Mouse (Mus musculus) CD4-positive, CD25-positive, alpha-beta regulatory T cell, adult 2 months (primary cell): ENCODE data around the gene Sgca.

Experiments
- DNase-seq: peaks from one replicate; pipeline ENCODE4 v3.0.0-alpha.2; 2012; ENCODE audit warnings: low read depth, low spot score

Gene Sgca

DNA sequence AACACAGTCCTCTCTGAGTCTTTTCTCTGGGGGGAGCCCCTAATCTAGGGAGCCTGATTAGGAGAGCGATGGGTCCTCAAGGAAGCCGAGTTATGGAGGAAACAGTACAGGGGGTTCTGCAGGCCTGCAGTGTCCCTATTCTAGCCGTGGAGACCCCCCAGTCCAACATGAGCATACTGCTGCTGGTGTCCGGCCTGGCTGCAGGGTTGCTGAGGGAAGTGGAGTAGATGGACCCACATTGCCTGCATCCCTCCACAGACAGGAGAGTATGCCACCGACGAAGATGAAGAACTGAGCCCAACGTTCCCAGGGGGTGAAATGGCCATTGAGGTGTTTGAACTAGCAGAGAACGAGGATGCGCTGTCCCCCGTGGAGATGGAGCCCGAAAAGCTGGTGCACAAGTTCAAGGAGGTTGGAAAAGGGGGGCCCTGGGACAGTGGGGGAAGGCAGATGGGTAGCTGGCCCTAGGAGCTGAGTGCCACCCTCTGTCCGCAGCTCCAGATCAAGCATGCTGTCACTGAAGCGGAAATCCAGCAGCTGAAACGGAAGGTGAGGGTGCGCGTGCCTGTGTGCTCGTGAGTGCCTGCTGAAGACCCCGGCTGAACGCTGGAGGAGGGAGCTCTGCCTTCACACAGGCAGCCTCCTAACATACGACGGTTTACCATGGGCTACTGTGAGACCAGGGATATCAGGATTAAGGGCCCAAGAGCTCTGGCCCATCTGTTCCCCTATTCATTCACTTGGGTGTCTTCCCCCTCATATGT lies 25.6 kb upstream of the Sgca start:
- no peak for DNase-seq

DNA sequence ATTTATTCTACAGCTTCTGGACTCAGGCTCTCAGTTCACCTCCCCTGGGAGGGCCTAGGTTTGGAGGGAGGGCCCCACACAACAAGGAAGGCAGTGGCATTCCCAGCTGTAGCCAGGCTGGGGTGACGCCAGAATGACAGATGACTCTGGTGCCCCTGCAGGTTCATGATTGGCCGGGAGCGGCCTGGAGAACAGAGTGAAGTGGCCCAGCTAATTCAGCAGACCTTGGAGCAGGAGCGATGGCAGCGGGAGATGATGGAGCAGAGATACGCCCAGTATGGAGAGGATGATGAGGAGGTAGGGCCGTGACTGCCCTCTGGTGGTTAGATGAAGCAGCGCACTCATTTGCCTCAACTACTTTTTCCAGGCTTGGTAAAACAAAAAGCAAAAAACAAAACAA lies 24.9 kb upstream of the Sgca start:
- DNase-seq = peak; percentile 85

DNA sequence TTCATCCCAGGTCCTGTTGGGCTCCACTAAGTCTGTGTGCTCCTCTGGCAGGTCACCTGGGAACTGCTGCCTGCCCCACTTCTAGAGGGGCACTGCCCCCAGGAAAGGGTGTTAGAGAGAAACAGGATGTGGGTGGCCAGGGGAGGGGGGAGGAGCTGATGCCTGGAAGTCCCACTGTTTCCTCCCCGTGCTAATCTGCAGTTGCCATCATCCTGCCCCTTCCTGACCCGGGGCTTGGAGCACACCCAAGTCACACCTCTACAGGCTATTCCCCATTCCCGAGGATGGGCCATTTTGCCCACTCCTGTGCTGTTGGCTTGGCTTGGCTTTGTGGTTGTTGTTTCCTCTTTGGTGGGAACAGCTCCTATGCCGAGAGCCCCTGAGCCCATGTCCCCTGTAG lies 24.4 kb upstream of the Sgca start:
- DNase-seq = peak; percentile 72

DNA sequence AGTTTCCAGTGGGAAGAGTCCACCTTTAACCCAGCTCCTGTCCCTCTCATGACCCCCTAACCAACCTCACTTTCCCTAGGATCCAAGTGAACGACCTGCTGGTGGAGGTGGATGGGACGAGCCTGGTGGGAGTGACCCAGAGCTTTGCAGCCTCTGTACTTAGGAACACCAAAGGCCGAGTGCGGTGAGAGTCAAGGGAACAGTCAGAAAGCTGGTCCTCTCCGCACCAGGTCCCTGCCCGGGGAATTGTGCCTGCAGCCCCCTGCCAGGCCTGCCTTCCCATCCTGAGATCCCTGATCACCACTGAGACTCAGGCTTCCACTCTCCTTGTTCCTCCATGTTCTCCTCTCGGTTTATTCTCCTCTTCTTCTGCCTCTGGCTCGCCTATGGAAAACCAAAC lies 24.0 kb upstream of the Sgca start:
- DNase-seq = no peak

- peak; percentile 77 for DNase-seq
Observed at GRCm38 (mm10) chr11:94998041-94998531, 22.0 kb upstream of the Sgca start.

DNA sequence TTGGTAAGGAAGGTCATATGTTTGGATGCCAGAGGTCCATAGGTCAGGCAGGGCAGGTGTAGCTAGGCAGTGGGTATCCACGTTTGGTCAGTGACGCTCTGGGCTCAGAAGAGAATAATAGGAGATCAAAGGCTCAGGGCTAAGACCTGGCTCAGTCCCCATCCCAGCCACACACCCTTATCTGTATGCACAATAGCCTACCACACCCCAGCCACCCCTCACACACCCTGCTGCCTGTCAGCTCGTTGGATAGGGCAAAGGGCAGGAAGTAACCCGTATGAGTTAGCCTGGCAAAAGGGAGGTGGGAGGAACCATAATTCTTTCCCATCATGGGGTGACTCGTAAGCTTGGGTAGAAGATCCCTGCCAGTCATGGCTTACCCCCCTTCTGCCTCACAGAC lies 21.5 kb upstream of the Sgca start:
- peak; percentile 43 for DNase-seq

DNA sequence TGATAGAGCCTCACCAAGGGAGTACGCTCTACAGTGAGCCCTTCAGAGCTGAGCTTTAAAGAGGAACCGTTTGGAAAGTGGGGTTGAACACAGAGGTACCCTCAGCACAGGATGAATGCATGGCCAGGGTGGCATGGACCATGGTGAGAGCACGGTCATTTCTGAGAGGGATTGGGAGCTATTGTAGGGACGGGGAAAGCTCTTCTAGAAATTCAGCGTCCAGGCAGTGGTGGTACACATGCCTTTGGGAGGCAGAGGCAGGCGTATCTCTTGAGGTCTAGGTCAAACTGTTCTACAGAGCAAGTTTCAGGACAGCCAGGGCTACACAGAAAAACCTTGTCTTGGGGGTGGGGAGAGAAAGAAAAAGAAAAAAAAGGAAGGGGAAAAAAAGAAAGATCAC lies 20.9 kb upstream of the Sgca start:
- no peak for DNase-seq

GRCm38 (mm10) chr11:94996101-94996500 lies 20.0 kb upstream of the Sgca start:
- no peak for DNase-seq

DNA sequence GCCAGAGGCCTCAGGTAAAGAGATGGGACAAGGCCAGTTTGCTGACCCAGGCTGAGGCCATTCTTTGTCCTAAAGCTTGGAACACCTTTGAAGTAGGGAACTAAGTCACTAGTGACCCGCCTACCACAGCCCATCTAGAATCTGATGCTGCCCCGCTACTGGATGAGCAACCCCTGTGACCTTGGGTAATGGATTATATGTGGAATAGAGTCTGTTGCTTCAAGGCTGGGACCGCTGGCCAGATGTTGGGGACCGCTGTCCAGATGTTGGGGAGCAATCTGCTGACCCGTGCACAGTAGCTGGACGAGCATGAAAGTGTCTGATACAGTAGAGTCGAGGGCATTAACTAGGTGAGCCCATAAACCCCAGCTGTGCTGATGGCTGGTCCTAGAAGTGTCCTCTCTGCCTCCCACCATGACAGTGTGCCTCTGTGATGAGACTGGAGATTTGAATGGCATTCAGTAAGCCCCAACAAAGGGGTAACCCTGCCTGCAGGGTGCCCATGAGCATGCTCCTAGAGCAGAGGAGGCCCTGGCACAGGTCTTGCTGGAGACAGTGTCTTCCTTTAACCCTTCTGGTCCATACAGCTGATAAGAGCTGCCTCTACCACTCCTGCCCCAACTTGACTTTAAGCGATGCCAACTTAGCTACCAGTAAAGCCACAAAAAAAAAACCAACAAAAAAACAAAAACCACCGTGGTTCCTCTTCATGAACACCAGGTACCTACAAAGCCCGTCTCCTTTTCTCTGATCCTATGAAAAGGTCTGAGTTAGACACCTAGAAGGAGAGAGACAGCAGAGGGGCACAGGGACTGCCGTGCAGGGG lies 19.0 kb upstream of the Sgca start:
- DNase-seq = no peak

DNA sequence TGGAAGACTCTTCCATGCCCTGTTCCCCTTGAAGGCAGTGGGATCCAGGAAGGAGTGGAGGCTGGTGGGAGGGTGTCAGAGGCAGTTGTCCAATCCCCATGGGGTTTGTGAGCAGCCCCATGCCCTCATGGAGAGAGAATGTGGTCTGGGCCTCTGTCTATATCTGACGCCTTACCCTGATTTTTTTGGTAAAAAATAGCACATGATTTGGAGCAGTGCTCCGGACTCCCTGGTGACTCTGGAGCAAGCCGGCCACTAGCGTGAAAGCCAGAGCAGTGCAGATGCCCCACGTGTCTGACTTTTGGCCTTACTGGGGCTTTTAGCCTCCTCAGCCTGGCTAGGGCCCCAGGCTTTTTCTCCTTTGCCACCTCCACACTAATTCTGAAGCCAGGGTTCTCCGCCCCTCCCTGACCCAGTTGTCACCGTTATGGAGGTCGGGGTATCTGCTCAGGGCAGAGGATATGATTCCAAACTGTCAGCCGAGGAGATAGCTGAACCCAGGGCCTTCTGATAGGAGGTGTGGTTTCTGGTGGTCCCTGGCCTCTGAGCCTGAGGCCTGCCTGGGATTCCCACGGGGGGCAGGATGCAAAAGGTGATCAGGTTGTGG lies 18.2 kb upstream of the Sgca start:
- no peak for DNase-seq

DNA sequence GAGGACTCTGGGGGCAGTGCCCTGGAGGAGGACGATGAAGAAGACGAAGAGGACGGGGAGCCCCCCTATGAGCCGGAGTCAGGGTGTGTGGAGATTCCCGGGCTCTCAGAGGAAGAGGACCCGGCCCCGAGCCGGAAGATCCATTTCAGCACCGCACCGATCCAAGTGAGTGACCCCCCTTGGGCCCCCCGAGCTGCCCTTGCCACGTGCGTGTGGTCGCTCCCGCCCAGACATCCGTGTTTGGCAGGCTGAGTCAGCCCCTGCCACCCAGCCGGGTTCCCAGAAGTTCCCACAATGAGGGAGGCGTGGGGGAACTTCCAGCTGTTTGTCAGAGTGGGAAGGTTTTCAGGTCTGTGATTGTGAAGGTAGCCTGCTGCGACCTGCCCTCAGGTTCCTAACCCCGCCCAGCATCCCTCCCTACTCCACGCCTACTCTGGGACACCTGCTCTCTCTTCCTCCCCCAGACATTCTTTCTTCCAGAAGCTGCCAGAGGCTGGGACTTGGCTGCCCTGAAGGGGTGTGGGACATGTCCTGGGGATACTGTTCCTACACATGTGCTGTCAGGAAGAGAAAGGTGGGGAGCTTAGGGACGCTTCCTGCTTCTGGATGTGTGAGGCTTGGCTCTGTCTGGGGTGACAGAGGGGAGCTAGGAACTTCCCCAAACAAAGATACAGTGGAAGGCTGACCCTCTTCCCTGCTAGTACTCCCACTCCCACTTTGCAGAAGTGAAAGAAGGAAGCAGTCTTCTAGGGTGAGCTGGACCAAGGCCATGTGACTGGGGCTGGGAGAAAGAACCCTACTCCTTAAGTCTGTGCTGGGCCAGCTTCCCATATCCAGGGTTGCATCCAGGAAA lies 16.9 kb upstream of the Sgca start:
- peak; percentile 61 for DNase-seq

- no peak for DNase-seq
Observed at GRCm38 (mm10) chr11:94992480-94992753, 16.3 kb upstream of the Sgca start.

DNA sequence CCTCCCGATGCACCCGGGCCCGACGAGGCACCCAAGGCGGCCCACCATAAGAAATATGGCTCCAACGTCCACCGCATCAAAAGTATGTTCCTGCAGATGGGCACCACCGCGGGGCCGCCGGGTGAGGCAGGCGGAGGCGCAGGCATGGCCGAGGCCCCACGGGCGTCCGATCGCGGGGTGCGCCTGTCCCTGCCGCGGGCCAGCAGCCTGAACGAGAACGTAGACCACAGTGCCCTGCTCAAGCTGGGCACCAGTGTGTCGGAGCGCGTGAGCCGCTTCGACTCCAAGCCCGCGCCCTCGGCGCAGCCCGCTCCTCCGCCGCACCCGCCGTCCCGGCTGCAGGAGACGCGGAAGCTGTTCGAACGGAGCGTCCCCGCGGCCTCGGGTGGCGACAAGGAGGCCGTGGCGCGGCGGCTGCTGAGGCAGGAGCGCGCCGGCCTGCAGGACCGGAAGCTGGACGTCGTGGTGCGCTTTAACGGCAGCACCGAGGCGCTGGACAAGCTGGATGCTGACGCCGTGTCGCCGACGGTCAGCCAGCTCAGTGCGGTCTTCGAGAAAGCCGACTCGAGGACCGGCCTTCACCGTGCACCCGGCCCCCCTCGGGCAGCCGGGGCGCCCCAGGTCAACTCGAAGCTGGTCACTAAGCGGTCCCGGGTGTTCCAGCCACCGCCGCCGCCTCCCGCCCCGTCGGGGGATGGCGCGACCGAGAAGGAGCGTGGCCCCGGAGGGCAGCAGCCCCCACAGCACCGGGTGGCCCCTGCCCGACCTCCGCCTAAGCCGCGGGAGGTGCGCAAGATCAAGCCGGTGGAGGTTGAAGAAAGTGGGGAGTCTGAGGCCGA lies 15.7 kb upstream of the Sgca start:
- DNase-seq = peak; percentile 67

GRCm38 (mm10) chr11:94990749-94991577 lies 14.8 kb upstream of the Sgca start, which contains the start of gene Ppp1r9b:
Gene Ppp1r9b (plus strand): TSS chr11:94991035.
- peak; percentile 93 for DNase-seq

GRCm38 (mm10) chr11:94990102-94990748 lies 14.1 kb upstream of the Sgca start:
- no peak for DNase-seq

DNA sequence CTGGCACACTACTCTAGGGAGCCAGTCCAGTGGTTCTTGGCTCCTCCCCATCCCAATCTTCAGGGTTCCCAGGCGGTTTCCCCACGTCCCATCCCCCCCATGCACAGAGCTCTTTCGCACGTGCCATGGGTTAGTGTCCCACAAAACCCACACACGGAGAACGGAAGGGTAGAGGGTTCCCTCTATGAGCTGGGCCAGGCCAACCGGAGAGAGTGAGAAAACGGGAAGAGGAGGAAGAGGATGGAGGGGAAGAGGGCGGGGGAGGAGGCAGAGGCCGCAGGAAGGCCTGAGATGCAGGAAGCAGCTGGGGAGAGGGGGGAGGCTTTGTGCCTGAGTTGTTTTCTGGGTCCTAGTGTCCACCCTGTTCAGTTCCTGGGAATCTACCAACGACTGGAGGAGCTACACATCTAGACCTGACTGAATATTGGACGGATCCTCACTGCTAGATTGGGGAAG lies 13.5 kb upstream of the Sgca start:
- peak; percentile 87 for DNase-seq

DNA sequence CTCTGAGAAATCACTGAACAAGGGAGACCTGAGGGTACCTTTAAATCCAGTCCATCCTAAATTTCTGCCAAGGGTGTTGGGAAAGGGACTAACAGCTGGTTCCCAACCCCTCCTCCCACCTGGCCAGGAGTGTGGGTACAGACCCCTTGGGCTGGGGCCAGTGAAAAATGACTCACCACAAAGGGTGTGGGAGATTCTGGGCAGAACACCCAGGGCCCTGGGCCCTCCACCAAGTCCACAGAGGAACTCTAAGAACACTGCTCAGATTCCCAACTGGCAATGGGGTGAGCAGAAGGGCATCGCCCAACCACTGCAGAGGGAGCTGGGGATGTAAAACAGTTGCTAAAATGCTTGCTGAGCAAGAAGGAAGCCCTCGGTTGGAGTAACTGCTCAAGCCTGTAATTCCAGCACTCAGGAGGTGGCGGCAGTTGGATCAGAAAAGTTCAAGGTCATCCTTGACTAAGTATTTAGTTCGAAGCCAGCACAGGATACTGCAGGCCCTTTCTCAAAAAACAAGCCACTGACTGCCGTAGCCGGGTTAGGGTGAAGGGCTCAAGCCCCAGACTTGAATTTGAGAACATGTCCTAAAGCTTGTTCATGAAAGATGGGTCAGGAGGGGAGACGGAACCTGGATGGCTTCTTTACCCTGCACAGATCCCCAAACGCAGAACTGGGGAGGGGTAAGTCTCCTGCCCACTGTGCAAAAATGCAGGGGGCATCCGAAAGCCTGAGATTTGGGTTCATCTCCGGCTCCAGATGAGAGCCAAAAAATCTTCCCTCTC lies 12.8 kb upstream of the Sgca start:
- no peak for DNase-seq

DNA sequence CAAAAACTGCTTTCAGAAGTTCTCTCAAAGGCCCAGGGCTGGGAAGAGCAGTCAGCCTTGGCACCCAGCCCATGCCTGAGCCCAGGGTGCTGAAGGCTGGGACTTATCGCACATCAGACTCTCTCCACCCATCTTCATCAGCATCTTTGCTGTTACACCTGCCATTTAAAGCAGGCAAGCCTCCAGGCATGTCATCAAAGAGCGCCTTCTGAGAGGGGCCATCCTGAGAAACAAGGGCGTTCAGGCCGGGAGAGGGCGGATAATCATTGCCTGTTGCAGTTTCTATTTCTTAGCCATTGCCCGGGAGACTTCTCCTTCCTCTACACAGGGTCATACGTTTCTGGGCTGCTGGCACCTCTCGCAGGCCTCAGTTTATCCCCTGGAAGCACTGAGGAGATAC lies 11.7 kb upstream of the Sgca start:
- DNase-seq = no peak
